Mouse (Mus musculus): ENCODE results near the gene Mettl21e. TPM values are rescaled to one million over a fixed set of nuclear protein-coding genes. Genes with fewer than 3 reads are reported as not detected.
"Not testable (repeated sequence)": the region's sequence is repeated elsewhere in the genome, so short reads cannot be mapped to it uniquely, and the experiment has no call there.

Mettl21e gene
- 2.7 and 4.0 TPM in 2 replicates for polyA plus RNA-seq (2015; fragmentation: Nextera tagmentation; extraction: Ambion mirVana)

DNA sequence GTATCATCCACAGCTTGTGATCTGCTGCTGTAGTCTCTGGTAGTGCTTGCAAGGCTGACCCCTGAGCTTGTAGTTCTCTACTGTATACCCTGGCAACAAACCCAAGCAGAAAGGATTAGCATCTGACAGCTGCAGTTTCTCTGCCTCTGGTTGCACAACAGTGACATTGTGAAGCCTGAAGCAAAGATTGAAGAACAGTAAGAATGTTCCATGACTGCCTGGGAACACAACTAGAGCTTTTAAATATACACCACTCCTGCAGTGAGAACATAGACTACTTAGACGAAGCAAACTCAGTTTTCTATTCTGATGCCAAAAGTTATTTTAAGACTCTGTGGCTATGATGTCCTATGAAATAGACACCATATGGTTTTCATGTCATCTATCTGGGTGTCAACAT lies at the start of gene Mettl21e:
Mettl21e (minus strand) TSS at position 86 of the 400 bp plus-strand sequence.
- WGBS: 52% methylated on average over 1 of the region's 1 CpGs
- Histone ChIP-seq H3K9me3 (ENCODE audit: control insufficient read depth, low read length) (no peaks in the 10 kb centered on the region), H3K4me1 (replicated peaks; ENCODE audit: control insufficient read depth, insufficient read depth, low read length) (0 out of 2 replicates have a peak, but pooled peaks cover 2% of the 10 kb centered on the region), H3K27ac (ENCODE audit: low read length) (peak within 1 kb of the TSS; percentile 84), H3K4me2 (ENCODE audit: low read depth, low read length) (no peak within 1 kb of the TSS), H3K9ac (ENCODE audit: low read length) (no peak within 1 kb of the TSS), H3K27me3 (ENCODE audit: control insufficient read depth, insufficient read depth, low read depth, low read length) (no peaks in the 10 kb centered on the region), H3K36me3 (ENCODE audit: control insufficient read depth, insufficient read depth, low read length) (no peaks in the 10 kb centered on the region), H3K4me3 (ENCODE audit: low read length) (no peak within 1 kb of the TSS)
- ATAC-seq (ENCODE audit: low read depth): peak; percentile 93

DNA sequence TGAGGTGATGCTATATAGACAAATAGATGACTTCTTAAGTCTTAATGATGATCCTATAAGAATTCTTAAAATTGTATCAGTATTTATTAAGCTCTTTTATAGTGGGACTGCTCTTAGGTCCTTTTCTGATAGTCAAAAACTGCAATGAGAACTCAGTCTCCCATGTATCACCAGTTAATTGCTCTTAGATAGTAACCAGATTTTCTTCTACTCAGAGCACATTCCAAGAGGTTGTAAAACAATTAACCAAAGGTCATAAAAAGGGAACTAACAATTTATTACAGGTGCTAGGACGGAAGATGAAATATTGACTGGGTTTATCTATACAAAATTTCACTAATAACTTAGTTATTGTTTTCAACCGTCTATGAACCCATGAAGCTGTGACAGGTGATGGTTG lies 21.7 kb upstream of the Mettl21e start:
- H3K4me1 ChIP-seq (replicated peaks; ENCODE audit: control insufficient read depth, insufficient read depth, low read length); H3K36me3 ChIP-seq (ENCODE audit: control insufficient read depth, insufficient read depth, low read length); H3K9me3 ChIP-seq (ENCODE audit: control insufficient read depth, low read length); H3K27ac ChIP-seq (ENCODE audit: low read length); H3K9ac ChIP-seq (ENCODE audit: low read length); H3K4me3 ChIP-seq (ENCODE audit: low read length); H3K4me2 ChIP-seq (ENCODE audit: low read depth, low read length); H3K27me3 ChIP-seq (ENCODE audit: control insufficient read depth, insufficient read depth, low read depth, low read length); ATAC-seq (ENCODE audit: low read depth): not testable (repeated sequence)
- 64% methylated on average over 2 of the region's 2 CpGs for WGBS

- no peaks in the 10 kb centered on the region for H3K9me3 ChIP-seq (ENCODE audit: control insufficient read depth, low read length)
- H3K36me3 ChIP-seq (ENCODE audit: control insufficient read depth, insufficient read depth, low read length): no peaks in the 10 kb centered on the region
- 80% methylated on average over 3 of the region's 3 CpGs for WGBS
- H3K4me1 ChIP-seq (replicated peaks; ENCODE audit: control insufficient read depth, insufficient read depth, low read length): no peaks in the 10 kb centered on the region
- H3K27ac ChIP-seq (ENCODE audit: low read length): no peak overlapping the region
- H3K4me3 ChIP-seq (ENCODE audit: low read length): no peak overlapping the region
- H3K27me3 ChIP-seq (ENCODE audit: control insufficient read depth, insufficient read depth, low read depth, low read length): no peaks in the 10 kb centered on the region
- no peak overlapping the region for H3K4me2 ChIP-seq (ENCODE audit: low read depth, low read length)
- no peak overlapping the region for H3K9ac ChIP-seq (ENCODE audit: low read length)
- no peak for ATAC-seq (ENCODE audit: low read depth)
Measured at GRCm38 (mm10) chr1:44239969-44240368, 21.2 kb upstream of the Mettl21e start.

- H3K9me3 ChIP-seq (ENCODE audit: control insufficient read depth, low read length): no peaks in the 10 kb centered on the region
- no peaks in the 10 kb centered on the region for H3K36me3 ChIP-seq (ENCODE audit: control insufficient read depth, insufficient read depth, low read length)
- no peak overlapping the region for H3K9ac ChIP-seq (ENCODE audit: low read length)
- ATAC-seq (ENCODE audit: low read depth): no peak
- no peaks in the 10 kb centered on the region for H3K4me1 ChIP-seq (replicated peaks; ENCODE audit: control insufficient read depth, insufficient read depth, low read length)
- no peak overlapping the region for H3K27ac ChIP-seq (ENCODE audit: low read length)
- H3K27me3 ChIP-seq (ENCODE audit: control insufficient read depth, insufficient read depth, low read depth, low read length): no peaks in the 10 kb centered on the region
- no peak overlapping the region for H3K4me2 ChIP-seq (ENCODE audit: low read depth, low read length)
- H3K4me3 ChIP-seq (ENCODE audit: low read length): no peak overlapping the region
- 75% methylated on average over 2 of the region's 2 CpGs for WGBS
Measured at GRCm38 (mm10) chr1:44237305-44237704, 18.5 kb upstream of the Mettl21e start.

GRCm38 (mm10) chr1:44235311-44235710 lies 16.6 kb upstream of the Mettl21e start:
- ATAC-seq (ENCODE audit: low read depth): no peak
- H3K9me3 ChIP-seq (ENCODE audit: control insufficient read depth, low read length): no peaks in the 10 kb centered on the region
- H3K27ac ChIP-seq (ENCODE audit: low read length): no peak overlapping the region
- 65% methylated on average over 2 of the region's 2 CpGs for WGBS
- H3K27me3 ChIP-seq (ENCODE audit: control insufficient read depth, insufficient read depth, low read depth, low read length): no peaks in the 10 kb centered on the region
- H3K4me1 ChIP-seq (replicated peaks; ENCODE audit: control insufficient read depth, insufficient read depth, low read length): no peaks in the 10 kb centered on the region
- H3K9ac ChIP-seq (ENCODE audit: low read length): no peak overlapping the region
- H3K36me3 ChIP-seq (ENCODE audit: control insufficient read depth, insufficient read depth, low read length): no peaks in the 10 kb centered on the region
- H3K4me3 ChIP-seq (ENCODE audit: low read length): no peak overlapping the region
- H3K4me2 ChIP-seq (ENCODE audit: low read depth, low read length): no peak overlapping the region

DNA sequence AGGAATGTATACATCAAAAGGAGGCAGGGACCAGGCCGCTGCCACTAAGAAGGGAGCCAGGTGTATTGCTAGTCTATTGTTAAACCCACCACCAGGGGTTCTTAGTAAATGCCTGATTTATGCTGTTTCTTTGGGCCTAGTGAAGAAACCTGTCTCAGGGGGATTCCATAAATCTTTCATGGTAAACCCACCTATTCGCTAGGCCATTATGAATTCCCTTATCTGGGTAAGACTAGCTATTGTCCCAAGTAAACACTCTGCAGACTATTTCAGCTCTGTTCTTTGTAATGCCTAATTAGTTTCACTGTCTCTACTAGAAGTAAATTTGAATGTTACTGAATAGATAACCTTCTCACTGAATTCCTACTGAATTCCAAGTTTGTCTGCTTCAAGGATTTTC lies 15.8 kb upstream of the Mettl21e start:
- not testable (repeated sequence) for H3K4me3 ChIP-seq (ENCODE audit: low read length); H3K36me3 ChIP-seq (ENCODE audit: control insufficient read depth, insufficient read depth, low read length); H3K9ac ChIP-seq (ENCODE audit: low read length); ATAC-seq (ENCODE audit: low read depth); H3K9me3 ChIP-seq (ENCODE audit: control insufficient read depth, low read length); H3K27me3 ChIP-seq (ENCODE audit: control insufficient read depth, insufficient read depth, low read depth, low read length); H3K4me1 ChIP-seq (replicated peaks; ENCODE audit: control insufficient read depth, insufficient read depth, low read length); H3K4me2 ChIP-seq (ENCODE audit: low read depth, low read length); H3K27ac ChIP-seq (ENCODE audit: low read length)
- 89% methylated on average over 2 of the region's 2 CpGs for WGBS

DNA sequence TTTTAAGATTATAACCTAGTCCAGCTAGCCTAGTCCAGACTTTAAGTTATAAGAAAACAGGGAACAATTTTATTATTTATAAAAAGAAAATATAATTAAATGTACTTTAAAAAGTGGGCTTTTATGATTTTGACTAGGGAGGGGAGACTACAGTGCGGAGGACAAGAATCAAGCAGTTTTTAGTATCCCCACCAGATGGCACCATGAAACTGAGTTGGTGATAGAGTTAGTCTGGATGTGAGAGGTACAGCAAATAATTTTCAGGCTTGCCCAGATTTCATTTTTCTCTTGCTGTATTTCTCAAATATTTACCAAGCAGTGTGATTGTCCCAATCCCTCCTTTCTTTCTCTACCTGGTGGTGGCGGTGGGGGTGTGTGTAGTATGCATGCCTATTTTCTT lies 10.3 kb upstream of the Mettl21e start:
- Histone ChIP-seq H3K9ac (ENCODE audit: low read length) (no peak overlapping the region), H3K4me3 (ENCODE audit: low read length) (no peak overlapping the region), H3K4me1 (replicated peaks; ENCODE audit: control insufficient read depth, insufficient read depth, low read length) (no peaks in the 10 kb centered on the region), H3K27ac (ENCODE audit: low read length) (no peak overlapping the region), H3K4me2 (ENCODE audit: low read depth, low read length) (no peak overlapping the region), H3K36me3 (ENCODE audit: control insufficient read depth, insufficient read depth, low read length) (no peaks in the 10 kb centered on the region), H3K27me3 (ENCODE audit: control insufficient read depth, insufficient read depth, low read depth, low read length) (no peaks in the 10 kb centered on the region), H3K9me3 (ENCODE audit: control insufficient read depth, low read length) (no peaks in the 10 kb centered on the region)
- ATAC-seq (ENCODE audit: low read depth): peak; percentile 77; the same call in 1 of the 2 replicates
- WGBS: 48% methylated on average over 2 of the region's 2 CpGs

- ATAC-seq (ENCODE audit: low read depth): no peak
- H3K4me2 ChIP-seq (ENCODE audit: low read depth, low read length): no peak overlapping the region
- no peaks in the 10 kb centered on the region for H3K36me3 ChIP-seq (ENCODE audit: control insufficient read depth, insufficient read depth, low read length)
- 37% methylated on average over 2 of the region's 2 CpGs for WGBS
- peak overlapping the region; percentile 88 for H3K27ac ChIP-seq (ENCODE audit: low read length)
- H3K4me3 ChIP-seq (ENCODE audit: low read length): no peak overlapping the region
- H3K4me1 ChIP-seq (replicated peaks; ENCODE audit: control insufficient read depth, insufficient read depth, low read length): 0 out of 2 replicates have a peak, but pooled peaks cover 2% of the 10 kb centered on the region
- H3K9me3 ChIP-seq (ENCODE audit: control insufficient read depth, low read length): no peaks in the 10 kb centered on the region
- H3K9ac ChIP-seq (ENCODE audit: low read length): no peak overlapping the region
- no peaks in the 10 kb centered on the region for H3K27me3 ChIP-seq (ENCODE audit: control insufficient read depth, insufficient read depth, low read depth, low read length)
Measured at GRCm38 (mm10) chr1:44217118-44217517, 1.6 kb downstream of the Mettl21e start.

DNA sequence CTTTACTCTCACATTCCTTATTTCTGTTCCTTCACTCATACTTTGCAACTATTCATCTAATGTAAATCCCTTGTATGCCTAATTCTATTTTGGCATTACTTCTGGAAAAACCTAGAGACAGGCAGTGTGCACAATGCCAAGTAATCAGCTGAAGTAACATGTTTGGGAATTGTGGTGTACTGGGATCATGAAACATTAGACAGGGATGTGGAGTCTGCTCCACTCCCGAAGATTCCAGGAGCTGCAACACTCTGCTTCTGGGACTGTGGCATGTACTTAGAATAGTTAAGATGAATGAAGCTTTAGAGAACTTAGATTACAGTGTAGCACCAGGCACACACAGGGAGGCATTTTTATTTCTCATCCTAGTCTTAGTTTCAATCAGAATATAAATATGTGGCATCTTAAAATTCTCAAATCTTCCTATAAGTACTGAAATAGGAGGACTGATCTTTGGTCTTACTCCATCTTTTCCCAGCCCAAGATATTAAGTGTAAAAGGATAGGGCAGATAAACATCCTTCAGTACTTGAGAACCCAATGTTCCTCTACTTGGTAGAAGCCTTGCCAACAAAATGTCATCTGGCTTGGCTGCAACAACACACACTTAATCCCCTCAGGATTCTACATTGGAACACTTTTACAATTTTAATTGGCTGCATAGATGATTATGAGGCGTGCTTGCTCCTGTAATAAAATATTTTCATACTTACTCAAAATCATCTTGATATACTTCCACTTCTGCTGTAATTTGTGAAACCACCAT lies 2.2 kb downstream of the Mettl21e start:
- Histone ChIP-seq H3K9me3 (ENCODE audit: control insufficient read depth, low read length) (no peaks in the 10 kb centered on the region), H3K36me3 (ENCODE audit: control insufficient read depth, insufficient read depth, low read length) (no peaks in the 10 kb centered on the region), H3K4me1 (replicated peaks; ENCODE audit: control insufficient read depth, insufficient read depth, low read length) (0 out of 2 replicates have a peak, but pooled peaks cover 2% of the 10 kb centered on the region), H3K4me3 (ENCODE audit: low read length) (no peak overlapping the region), H3K9ac (ENCODE audit: low read length) (no peak overlapping the region; the same call in 1 of the 2 replicates), H3K27ac (ENCODE audit: low read length) (peak overlapping the region; percentile 88), H3K4me2 (ENCODE audit: low read depth, low read length) (no peak overlapping the region), H3K27me3 (ENCODE audit: control insufficient read depth, insufficient read depth, low read depth, low read length) (no peaks in the 10 kb centered on the region)
- 33% methylated on average over 2 of the region's 2 CpGs for WGBS
- peak; percentile 80 for ATAC-seq (ENCODE audit: low read depth)
